Mouse (Mus musculus): ENCODE measurements around the gene Raf1.

The Raf1 gene

DNA sequence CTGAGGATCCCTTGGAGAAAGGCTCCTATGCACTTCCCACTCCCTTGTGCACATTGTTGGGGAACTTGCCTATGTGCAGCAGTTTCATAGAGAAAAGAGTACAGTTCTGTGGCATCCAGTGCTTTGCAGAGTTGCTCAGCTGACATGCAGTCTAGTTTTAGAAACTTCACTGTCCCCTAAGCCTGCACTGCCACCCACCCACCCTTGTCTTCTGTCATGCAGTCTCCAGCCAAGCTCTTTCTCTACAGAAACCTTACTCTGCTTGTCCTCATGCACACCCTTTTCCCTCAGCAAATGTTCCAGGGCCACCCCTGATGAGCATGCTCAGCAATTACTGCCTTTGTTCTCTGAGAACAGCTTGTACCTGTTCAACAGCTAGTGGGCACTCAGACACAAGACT is 62.6 kb downstream of the Raf1 start:
- peak; percentile 73 for ATAC-seq (ENCODE audit: low TSS enrichment)

DNA sequence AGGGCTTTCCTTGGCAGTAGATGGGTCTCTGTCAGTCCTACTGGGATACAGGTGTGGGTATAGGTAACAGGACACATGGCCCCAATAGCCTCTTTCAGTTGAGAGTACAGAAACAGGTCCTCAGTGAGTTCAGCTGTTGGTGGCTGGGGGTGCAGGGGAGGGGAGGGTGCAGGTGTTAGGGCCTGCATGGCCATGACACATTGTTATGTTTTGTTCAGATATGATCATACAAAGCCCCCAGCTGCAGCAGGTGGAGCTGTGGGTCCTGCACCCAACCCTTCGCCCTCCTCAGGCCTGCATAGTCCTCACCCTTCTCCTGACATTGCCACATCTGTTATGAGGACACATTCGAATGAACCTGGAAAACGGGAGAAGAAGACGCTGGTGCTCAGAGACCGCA is 66.1 kb downstream of the Raf1 start:
- ATAC-seq (ENCODE audit: low TSS enrichment), result no peak

DNA sequence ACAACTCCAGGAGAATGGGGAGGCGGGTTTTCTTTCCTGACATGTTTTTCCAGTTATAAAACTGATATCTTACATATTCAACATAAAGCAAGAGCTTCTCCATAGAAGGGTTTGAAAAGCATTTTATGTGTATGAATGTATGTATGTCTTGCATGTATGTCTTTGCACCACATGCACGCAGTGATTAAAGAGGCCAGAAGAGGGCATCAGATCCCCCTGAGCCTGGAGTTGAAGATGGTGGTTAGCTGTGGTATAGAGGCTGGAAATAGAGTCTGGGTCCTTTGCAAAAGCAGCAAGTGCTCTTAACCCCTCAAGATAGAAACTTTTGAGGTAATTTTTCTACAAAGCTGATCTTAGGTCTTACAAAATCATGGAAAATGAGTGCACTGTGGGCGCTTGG is 67.3 kb downstream of the Raf1 start:
- no peak for ATAC-seq (ENCODE audit: low TSS enrichment)

DNA sequence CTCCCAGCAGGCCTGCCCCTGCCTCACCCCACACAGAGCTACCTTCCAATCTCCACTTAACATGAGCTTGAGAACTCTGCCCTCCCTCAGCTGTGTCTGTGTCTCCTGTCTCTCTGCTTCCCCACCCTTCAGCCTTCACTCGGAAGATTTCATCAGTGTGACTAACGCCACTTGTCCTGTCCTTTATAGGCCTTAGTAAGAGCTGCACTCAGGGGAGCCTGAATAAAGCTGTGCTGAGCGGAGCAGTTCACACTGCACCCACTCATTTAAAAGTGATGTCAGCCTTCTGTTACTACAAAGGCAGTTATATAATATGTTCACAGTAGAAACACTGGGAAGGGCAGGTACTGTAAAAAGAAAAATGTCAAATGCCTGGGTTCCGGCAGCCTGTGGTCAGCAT is 69.0 kb downstream of the Raf1 start:
- ATAC-seq (ENCODE audit: low TSS enrichment), result peak; percentile 85

DNA sequence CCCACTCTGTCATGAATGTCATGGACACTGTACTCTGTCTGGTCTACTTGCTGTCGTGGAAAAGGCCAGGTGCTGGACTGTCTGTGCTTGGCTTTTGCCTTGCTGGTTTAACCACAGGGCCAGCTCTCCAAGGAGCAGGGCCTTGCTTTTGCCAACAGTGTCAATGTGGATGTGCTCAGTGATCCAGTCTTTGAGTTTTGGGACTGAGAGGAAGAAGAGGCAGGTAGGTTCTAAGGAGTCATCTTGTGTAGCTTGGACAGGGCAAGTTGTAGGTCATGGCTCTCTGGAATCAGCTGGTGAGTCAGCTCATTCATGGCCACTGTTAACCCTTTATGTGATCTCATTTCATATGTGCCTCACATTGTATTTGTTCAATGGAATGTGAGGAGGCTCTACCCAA is 70.0 kb downstream of the Raf1 start:
- no peak for ATAC-seq (ENCODE audit: low TSS enrichment)

DNA sequence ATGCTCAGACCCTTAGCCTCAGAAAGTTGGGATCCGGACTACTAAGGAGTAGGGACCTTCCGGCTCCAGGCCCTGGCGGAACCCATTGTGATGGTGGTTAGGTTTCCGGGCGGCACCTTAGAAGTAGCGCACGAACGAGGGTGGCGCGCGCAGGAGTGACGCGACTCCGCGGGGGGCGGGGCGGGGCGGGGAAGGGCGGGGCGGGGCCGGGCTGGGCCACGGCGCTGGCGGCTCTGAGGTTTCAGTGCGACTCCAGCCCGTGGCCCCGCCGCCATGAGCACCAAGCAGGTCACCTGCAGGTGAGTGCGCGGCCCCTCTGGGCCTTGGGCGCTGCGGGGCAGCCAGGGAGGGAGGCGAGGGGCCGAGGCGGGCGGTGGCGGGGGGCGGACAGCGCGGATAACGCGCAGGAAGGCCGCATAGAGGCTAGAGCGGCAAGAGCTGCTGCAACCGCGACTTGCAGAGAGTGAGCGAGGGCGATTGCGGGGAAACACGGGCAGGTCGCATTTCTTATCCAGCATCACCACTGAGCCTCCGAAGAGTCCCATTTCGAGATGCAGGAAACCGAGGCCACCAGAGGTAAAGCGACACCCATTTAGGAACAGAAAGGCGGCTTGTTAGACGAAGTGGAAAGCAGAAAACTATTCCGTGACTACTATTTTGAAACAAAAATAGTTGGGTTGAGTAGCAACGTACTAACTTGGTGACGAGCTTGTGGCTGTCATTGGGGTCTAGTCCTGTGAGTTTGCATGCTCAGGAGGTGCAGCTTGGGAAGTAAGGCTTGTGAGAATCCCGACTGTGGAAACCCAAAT is 74.5 kb downstream of the Raf1 start, which contains the start of gene Mkrn2:
TSS of gene Mkrn2 (plus strand) at position 188 of the 809 bp plus-strand sequence.
- peak; percentile 87 for ATAC-seq (ENCODE audit: low TSS enrichment)

DNA sequence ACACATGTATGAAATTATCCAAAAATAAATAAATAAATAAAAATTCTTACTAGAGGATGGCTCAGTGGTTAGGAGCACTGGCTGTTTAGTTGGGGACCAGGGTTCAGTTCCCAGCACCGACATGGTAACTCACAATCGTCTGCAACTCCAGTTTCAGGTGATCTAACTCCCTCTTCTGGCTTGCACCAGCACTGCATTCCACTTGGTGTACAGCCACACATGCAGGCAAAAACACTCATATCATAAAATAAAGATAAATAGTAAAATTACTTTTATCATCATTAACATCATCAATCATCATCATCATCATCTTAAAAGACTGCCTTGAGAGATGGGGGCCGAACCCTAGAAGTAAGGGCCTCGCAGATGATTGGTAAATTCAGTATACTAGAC is 75.1 kb downstream of the Raf1 start:
- no peak for ATAC-seq (ENCODE audit: low TSS enrichment)

DNA sequence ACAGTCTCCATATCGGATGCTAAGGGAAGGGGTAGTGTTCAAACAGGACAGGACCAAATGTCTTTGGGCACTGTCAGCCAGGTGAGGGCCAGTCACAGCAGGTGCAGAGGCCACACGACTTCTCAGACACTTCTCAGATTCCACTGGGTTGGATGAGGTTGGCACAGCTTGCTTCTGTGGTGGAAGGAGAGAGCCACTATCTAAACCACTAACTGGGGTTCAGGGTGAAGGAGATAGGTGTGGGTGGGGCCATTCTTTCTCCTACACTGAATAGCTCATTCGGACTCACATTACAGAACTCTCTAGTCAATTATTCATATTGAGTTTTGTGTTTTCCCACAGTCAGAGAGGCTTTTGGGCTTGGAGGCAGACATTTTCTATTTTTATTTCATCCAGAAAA is 80.8 kb downstream of the Raf1 start:
- ATAC-seq (ENCODE audit: low TSS enrichment), result no peak

DNA sequence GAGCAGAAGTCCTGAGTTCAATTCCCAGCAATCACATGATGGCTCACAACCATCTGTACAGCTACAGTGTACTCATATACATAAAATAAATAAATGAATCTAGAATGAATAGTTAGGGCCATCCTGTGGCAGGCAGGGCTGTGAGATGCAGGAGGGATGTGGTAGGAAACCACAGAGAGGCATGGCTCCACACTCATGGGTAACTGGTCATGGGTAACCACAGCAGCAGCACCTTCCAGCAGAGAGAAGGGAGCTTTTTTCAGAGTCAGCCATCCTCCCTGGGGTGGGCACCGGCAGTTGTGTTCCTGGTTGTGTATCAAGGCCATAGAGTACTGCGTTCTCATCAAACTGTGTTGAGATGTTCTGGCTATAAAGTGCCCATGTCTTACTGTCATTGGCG is 82.0 kb downstream of the Raf1 start:
- no peak for ATAC-seq (ENCODE audit: low TSS enrichment)

DNA sequence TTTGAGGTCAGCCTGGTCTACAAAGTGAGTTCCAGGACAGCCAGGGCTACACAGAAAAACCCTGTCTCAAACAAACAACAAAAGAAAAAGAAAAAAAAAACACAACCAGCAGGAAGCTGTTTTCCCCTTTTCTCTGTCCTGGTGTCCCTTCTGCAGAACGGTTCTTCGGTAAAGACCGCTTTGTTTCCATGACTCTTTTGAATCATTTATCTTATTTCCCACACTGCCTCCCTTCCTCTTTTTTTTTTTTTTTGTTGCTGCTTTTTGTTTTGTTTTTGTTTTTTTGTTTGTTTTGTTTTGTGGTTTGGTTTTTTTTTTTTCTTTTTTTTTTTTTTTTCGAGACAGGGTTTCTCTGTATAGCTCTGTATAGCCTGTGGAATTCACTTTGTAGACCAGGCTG is 83.2 kb downstream of the Raf1 start:
- no peak for ATAC-seq (ENCODE audit: low TSS enrichment)

DNA sequence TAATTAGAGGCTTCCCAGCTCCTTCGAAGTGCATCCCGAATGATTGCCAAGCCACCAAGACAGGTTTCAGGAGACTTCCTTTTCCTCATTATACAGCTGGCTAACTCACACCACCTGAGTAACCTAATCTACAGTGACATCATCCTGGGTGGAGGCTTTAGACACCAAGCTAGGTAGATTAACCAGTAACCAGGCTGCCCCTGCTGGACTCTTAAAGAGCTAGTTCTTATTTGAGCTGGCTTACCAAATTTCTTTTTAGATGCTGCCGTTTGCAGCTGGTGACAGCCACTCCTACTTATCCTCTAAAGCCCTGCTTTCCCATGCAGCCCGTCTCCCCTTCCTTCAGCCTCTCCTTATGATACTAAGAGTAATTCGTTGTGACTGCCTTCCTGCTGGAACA is 84.0 kb downstream of the Raf1 start, which contains the start of gene Mkrn2os:
TSS of gene Mkrn2os (minus strand) at position 119 of the 400 bp plus-strand sequence.
- no peak for ATAC-seq (ENCODE audit: low TSS enrichment)

DNA sequence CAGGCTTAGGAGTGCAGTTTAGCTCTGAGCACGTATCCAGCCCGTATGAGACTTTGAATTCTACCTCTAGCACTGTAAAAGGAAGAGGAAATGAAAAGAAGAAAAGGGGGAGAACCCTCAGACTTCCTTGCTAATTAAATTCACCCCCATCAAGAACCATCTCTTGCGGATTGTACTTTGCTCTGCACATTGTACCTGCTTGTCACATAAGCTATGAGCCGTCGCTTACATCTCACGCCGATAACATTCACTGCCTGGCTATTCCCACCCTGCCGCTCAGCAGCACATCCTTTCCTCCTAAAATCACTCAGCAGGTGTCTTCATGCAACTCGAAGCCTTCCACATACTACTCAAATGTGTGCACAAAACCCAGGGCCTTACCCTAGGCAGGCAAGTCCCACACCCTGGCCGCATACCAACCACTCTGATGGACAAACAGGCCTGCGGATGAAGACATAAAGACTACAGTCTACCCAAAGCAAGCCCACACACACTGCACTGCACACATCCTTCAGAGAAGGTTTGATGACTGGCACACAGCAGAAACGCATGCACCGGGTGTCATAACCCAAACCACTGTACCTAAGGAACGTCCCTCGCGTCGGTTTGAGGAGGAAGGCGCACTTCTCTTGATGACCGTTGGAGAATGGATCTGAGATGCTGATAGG is 84.6 kb downstream of the Raf1 start:
- ATAC-seq (ENCODE audit: low TSS enrichment), result no peak

DNA sequence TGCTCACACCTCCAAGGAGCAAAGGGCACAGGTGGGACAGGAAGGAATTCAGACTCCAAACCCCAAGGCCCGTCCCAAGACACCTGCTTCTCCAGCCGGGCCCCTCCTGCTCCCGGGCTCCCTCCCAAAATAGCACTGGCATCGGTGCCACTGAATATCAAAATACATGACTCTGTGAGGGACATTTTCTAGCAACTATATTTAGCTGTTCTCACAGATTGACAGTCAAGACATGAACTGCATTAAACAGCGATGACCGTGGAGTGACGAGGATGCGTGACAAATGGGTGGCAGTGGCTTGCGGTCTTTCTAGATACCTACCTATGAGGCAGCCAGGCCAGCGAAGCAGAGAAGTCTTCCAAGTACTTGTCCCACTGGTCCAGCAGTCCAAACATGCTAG is 90.1 kb downstream of the Raf1 start:
- ATAC-seq (ENCODE audit: low TSS enrichment), result no peak

DNA sequence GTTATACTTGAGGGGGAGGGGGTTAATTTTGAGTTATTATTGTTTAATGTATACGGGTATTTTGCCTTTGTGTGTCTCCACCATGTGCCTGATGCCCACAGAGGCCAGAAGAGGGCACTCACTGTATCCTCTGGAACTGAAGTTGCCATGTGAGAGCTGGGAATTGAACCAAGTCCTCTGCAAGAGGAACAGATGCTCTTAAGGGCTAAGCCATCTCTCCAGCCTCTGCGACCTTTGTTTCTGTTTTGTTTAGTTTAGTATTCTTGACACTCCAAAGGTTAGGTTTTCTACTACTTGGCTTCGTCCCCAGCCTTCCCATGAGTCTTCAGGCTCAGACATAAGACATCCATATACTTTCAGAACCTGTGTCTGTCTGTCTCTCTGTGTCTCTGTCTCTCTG is 92.3 kb downstream of the Raf1 start:
- ATAC-seq (ENCODE audit: low TSS enrichment), result no peak

DNA sequence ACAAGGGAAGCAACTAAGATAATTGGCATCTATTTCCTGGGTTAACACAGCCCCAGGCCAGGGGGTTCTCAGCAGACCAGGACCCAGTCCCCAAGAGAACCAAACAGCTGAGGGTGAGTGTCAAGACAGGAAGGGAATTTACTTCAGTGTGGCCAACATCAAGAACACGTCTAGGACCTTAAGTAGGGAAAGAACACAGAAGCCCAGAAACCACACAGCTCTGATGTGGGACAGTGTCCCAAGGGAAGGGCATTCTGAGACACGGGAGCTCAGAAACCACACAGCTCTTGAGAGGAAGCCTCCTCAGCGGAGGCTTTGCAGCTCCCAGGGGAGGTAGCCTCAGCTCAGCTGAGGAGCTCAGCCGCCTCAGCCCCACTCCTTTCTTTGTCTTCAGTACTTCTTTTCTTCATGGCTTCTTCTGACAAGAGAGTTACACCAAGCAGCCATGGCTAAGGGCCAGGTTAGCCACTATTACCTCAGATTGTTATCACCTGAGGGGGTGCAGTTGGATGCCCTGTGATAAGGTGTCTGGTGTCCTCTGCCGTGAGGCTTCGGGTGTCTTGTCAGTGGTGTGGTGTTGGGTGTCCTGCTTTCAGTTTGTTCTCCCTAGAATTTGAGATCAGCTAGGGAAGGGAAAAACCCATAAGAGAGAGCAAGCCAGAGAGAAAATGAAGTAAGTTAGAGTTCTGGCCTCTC is 92.9 kb downstream of the Raf1 start:
- no peak for ATAC-seq (ENCODE audit: low TSS enrichment)

DNA sequence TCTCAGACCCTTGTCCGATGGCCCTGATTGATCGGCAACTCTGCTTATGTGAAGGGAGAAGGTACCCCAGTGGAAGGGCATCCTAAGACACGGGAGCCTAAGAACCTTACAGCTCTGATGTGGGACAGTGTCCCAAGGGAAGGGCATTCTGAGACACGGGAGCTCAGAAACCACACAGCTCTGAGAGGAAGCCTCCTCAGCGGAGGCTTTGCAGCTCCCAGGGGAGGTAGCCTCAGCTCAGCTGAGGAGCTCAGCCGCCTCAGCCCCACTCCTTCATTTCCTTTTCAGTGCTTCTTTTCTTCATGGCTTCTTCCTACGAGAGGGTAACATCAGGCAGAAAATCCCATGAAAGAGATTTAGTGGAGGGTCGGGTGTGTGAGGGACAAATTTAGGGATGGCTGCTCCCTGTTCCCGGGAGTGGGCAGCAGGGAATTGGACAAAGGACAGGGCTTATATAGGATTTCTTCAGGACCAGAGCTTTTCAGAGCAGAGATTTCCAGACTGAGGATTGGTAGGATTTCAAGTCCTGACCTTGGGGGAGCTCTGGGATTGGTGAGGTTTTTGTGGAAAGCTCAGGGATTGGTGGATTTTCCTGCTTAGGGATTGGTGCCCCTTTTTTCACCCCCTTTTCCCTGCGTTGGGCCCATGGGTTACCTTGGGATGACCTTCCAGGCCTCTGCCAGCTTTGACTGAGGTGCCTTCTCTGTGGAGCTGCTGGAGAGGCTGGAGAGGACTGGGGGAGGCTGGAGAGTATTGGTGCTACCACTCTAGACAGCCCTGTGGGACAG is 93.9 kb downstream of the Raf1 start:
- ATAC-seq (ENCODE audit: low TSS enrichment), result no peak

DNA sequence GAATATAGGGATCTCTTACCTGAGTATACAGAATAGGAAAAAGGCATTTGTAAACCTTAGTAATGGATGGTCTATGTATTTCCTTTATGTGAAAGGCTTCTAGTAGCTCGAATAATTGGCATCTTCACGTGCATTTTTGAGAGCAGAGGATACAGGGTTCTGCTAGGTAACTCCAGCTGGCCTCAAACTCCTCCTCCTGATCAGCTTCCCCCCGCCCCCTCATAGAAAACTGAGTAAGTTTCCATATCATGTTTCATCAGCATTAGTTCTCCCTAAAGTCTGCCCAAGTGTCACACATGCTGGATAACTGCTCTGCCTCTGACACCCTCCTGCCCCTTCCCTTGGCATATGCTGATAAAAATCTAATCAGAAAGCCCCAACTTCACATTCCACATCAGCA is 95.6 kb downstream of the Raf1 start:
- ATAC-seq (ENCODE audit: low TSS enrichment), result no peak

DNA sequence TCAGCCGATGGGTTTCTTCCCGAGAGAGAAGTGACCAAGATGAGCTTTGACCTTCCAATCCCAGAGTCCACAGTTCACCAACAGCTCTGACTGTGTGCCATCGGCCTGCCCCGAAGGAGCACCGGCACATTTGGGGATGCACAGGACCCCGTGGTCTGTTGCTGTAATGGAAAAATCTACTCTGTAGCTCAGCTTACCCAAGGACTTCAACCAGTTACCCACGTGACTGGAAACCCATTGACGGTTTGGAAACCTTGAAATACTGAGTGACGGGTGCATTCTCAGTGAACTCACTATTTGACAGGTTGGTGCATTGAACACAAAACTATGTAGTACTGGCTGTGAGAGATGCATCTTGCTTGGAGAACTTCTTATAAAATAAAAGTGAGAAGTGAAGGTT is 98.5 kb downstream of the Raf1 start:
- no peak for ATAC-seq (ENCODE audit: low TSS enrichment)

DNA sequence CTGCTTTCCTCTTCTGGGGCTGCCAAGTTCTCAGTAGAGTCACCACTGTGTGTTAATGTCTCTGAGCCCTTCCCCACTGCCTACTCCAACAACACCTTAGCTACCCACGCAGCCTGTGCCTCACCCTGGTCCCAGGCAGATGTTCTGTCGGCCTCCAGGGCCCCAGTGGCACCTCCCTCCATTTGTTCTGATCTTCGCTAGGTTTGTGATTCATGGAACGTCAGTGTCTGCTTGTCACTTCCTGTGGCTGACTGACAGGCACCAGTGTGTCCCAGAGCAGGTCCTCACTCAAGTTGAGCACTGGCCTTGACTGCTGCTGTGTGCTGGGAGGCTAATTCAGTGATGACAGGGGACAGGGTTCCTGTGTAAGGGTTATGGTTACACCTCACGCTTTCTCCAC is 99.0 kb downstream of the Raf1 start:
- no peak for ATAC-seq (ENCODE audit: low TSS enrichment)

DNA sequence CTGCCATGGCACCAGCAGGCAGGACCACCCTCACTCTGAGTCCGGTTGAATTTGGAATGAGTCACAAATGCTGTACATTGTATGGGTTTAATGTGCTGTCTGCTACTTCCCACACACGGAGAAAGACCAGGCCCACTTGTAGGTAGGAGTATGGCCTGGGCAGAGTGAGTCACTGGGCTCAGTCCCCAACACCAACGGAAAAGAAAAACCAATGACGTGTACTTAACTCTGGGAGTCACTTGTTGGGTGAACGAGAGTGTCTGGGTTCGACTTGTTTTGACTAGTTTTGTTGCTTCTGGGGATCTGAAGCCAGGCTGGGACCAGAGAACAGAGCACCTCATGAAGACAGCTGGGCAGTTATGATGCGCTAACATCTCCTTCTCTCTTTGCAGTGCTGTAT is 102.3 kb downstream of the Raf1 start:
- ATAC-seq (ENCODE audit: low TSS enrichment), result no peak
